Mouse (Mus musculus) thymus, adult 2 months (tissue): ENCODE measurements around the gene Zfp575.

Experiments used
- CTCF ChIP-seq: fragments of 200-500 bp; IDR thresholded peaks from 2 replicates; pipeline ENCODE4 v1.5.1; 2012; ENCODE audit warnings: mild to moderate bottlenecking, control low read depth, low read length, moderate library complexity, borderline replicate concordance; ENCODE audit not compliant: control insufficient read depth, poor library complexity, insufficient read depth; ENCODE audit errors: extremely low read depth
- POLR2A ChIP-seq: fragments of 200-500 bp; IDR thresholded peaks from 2 replicates; pipeline ENCODE4 v1.6.1; 2012; ENCODE audit warnings: mild to moderate bottlenecking, low read length, control low read depth, moderate library complexity; ENCODE audit not compliant: control insufficient read depth, poor library complexity, insufficient read depth; ENCODE audit errors: extremely low read depth

DNA sequence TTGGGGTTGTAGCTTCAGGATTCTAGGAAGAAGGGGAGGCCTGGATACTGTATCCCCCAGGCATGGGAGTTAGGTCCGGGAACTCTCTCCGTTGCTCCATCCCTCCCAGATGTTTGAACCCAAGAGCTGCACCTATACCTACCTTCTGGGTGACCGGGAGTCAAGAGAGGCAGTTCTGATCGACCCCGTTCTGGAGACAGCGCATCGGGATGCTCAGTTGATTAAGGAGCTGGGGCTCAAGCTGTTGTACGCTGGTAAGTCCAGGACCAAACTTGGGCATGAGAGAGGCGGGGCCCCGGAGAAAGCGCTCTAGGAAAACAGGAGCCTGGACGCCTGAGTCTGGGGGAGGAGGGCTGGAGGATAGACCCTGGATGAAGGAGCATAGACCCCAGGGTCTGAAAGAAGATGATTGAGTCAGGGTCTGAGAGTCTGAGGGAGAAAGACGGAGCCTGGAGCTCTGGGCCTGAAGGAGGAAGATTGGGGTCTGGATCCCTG, 6.9 kb upstream of the Zfp575 start:
- no peak for TF ChIP-seq CTCF
- no peak for TF ChIP-seq POLR2A
